Mouse (Mus musculus): Measurements from ENCODE around the gene Ndufaf2. TPM values are rescaled to one million over a fixed set of nuclear protein-coding genes. Genes with fewer than 3 reads are reported as not detected.

Gene Ndufaf2
- 23.9 and 24.7 TPM in 2 replicates for polyA plus RNA-seq (2012; ENCODE audit: low replicate concordance)

GRCm38 (mm10) chr13:108158465-108159240, at the start of gene Ndufaf2, which contains the start of gene Ercc8:
TSS of gene Ndufaf2 (minus strand) at chr13:108158623.
TSS of gene Ercc8 (plus strand) at chr13:108158731.

GRCm38 (mm10) chr13:108044222-108044941, 114.0 kb downstream of the Ndufaf2 start, which contains the start of gene Smim15:
TSS of gene Smim15 (plus strand) at chr13:108044446.

Other genes with a start within 250 kb of the Ndufaf2 start
- gene Smim15, start 114.2 kb downstream of the Ndufaf2 start, polyA plus RNA-seq (2012; ENCODE audit: low replicate concordance) = 2.1 and 9.2 TPM in 2 replicates
- 0.33 and 1.4 TPM in 2 replicates for gene Ercc8, start 108 bp upstream of the Ndufaf2 start, polyA plus RNA-seq (2012; ENCODE audit: low replicate concordance)
- not detected in 2 replicates for gene Elovl7, start 55.8 kb upstream of the Ndufaf2 start, polyA plus RNA-seq (2012; ENCODE audit: low replicate concordance)
- 0.84 and 1.7 TPM in 2 replicates for gene Depdc1b, start 157.7 kb upstream of the Ndufaf2 start, polyA plus RNA-seq (2012; ENCODE audit: low replicate concordance)

All from leukemia stem cell, adult 10-12 weeks (primary cell).